9 mouse cellular contexts compared by ENCODE assay signal in genomic region chr10:59947296-59948073, GRCm38 (mm10). TPM values are rescaled to one million over a fixed set of nuclear protein-coding genes. Genes with fewer than 3 reads are reported as not detected.
DNase-seq lines count a peak whose midpoint lies in the region; ATAC-seq and TF ChIP-seq lines count a peak whose summit lies in the region.
"Had no signal": no experiment of that assay in that cellular context is flagged by ENCODE, and none has a peak within 500 bp of the region (broad histone marks: within the 10 kb centered on the region; RNA-seq: fewer than 3 reads in every experiment).

No protein-coding gene starts in this region.

- TF ChIP-seq POLR2A in lung, adult 2 months (IDR thresholded peaks at IDR 0.05; ENCODE audit: borderline replicate concordance, extremely low read depth, low read depth, low read length) = no peak

- no peak overlapping the region for H3K9ac ChIP-seq in embryonic facial prominence, embryonic 14.5 days (ENCODE audit: low read depth, low read length)
- H3K9ac ChIP-seq in hindbrain, embryonic 12.5 days = no peak overlapping the region
- no peak overlapping the region for H3K9ac ChIP-seq in neural tube, embryonic 13.5 days

- peak; percentile 71 for DNase-seq in lung, postnatal 10 days
- DNase-seq in lung, adult 2 months = no peak
- no peak for DNase-seq in embryonic facial prominence, embryonic 14.5 days (ENCODE audit: low spot score)
- no peak for DNase-seq in adrenal gland, postnatal 36 days
- no peak for DNase-seq in kidney, adult 9 months
- DNase-seq in cerebellum, adult 11-12 months = no peak
- DNase-seq: layer of hippocampus, postnatal 36 days had no signal

- peaks cover 13% of the 10 kb centered on the region; the same call in 1 of the 2 replicates for H3K36me3 ChIP-seq in embryonic facial prominence, embryonic 14.5 days (ENCODE audit: control insufficient read depth, insufficient read depth, low read length)
- H3K36me3 ChIP-seq in hindbrain, embryonic 12.5 days = peaks cover 7% of the 10 kb centered on the region; the same call in 1 of the 2 replicates
- H3K36me3 ChIP-seq in neural tube, embryonic 13.5 days = no peaks in the 10 kb centered on the region

- H3K4me2 ChIP-seq in embryonic facial prominence, embryonic 14.5 days (ENCODE audit: low read depth, low read length) = no peak overlapping the region
- H3K4me2 ChIP-seq in hindbrain, embryonic 12.5 days (replicated peaks) = no peak overlapping the region
- no peak overlapping the region for H3K4me2 ChIP-seq in neural tube, embryonic 13.5 days

- no peak overlapping the region for H3K4me3 ChIP-seq in lung, adult 2 months (replicated peaks; ENCODE audit: extremely low read depth, low read depth, low read length)
- H3K4me3 ChIP-seq in embryonic facial prominence, embryonic 14.5 days (ENCODE audit: low read depth, low read length) = no peak overlapping the region
- H3K4me3 ChIP-seq in hindbrain, embryonic 12.5 days = no peak overlapping the region
- no peak overlapping the region for H3K4me3 ChIP-seq in neural tube, embryonic 13.5 days

- H3K4me1 ChIP-seq in lung, adult 2 months (ENCODE audit: control insufficient read depth, insufficient read depth, low read length) = peaks cover 16% of the 10 kb centered on the region
- peaks cover 21% of the 10 kb centered on the region for H3K4me1 ChIP-seq in embryonic facial prominence, embryonic 14.5 days (ENCODE audit: control insufficient read depth, insufficient read depth, low read length)
- H3K4me1 ChIP-seq in hindbrain, embryonic 12.5 days = peaks cover 43% of the 10 kb centered on the region
- H3K4me1 ChIP-seq in neural tube, embryonic 13.5 days (replicated peaks) = peaks cover 50% of the 10 kb centered on the region

- no peak for TF ChIP-seq CTCF in lung, adult 2 months (IDR thresholded peaks at IDR 0.05; ENCODE audit: insufficient read depth, low read length)

- H3K27ac ChIP-seq in embryonic facial prominence, embryonic 14.5 days (replicated peaks; ENCODE audit: low read depth, low read length) = peak overlapping the region; percentile 41
- H3K27ac ChIP-seq in hindbrain, embryonic 12.5 days = peak overlapping the region; percentile 55; the same call in 1 of the 2 replicates
- H3K27ac ChIP-seq in neural tube, embryonic 13.5 days (replicated peaks) = peak overlapping the region; percentile 14; the same call in 1 of the 2 replicates

- no peak for ATAC-seq in embryonic facial prominence, embryonic 14.5 days (ENCODE audit: low read depth)
- ATAC-seq in hindbrain, embryonic 12.5 days (ENCODE audit: low FRiP score) = no peak
- no peak for ATAC-seq in neural tube, embryonic 13.5 days (ENCODE audit: low read depth)

- no peaks in the 10 kb centered on the region for H3K27me3 ChIP-seq in embryonic facial prominence, embryonic 14.5 days (replicated peaks; ENCODE audit: control insufficient read depth, insufficient read depth, low read length)
- no peaks in the 10 kb centered on the region for H3K27me3 ChIP-seq in hindbrain, embryonic 12.5 days
- H3K27me3 ChIP-seq in neural tube, embryonic 13.5 days = no peaks in the 10 kb centered on the region

- H3K9me3 ChIP-seq in embryonic facial prominence, embryonic 14.5 days (ENCODE audit: control insufficient read depth, low read length) = no peaks in the 10 kb centered on the region
- no peaks in the 10 kb centered on the region for H3K9me3 ChIP-seq in hindbrain, embryonic 12.5 days (replicated peaks)
- H3K9me3 ChIP-seq in neural tube, embryonic 13.5 days = no peaks in the 10 kb centered on the region

- 46% methylated on average over 7 of the region's 7 CpGs for WGBS in lung, adult 2 months
- WGBS in embryonic facial prominence, embryonic 14.5 days = 52% methylated on average over 7 of the region's 7 CpGs
- 62% methylated on average over 7 of the region's 7 CpGs for WGBS in hindbrain, embryonic 12.5 days
- WGBS in neural tube, embryonic 13.5 days = 68% methylated on average over 7 of the region's 7 CpGs

RNA-seq across cellular contexts. Expression of gene Ddit4, which starts 4.1 kb away (rescaled TPM):
- polyA plus RNA-seq in lung, adult 2 months (2012; rRNA removed) = 32.6 and 53.4 TPM in 2 replicates
- 8.7 and 9.2 TPM in 2 replicates for polyA plus RNA-seq in embryonic facial prominence, embryonic 14.5 days (2014; fragmentation: Nextera tagmentation; extraction: Ambion mirVana)
- 78.1 and 78.6 TPM in 2 replicates for polyA plus RNA-seq in hindbrain, embryonic 12.5 days (2016; fragmentation: Nextera tagmentation; extraction: Ambion mirVana)
- polyA plus RNA-seq in neural tube, embryonic 13.5 days (2015; fragmentation: Nextera tagmentation; extraction: Ambion mirVana) = 72.8 and 78.2 TPM in 2 replicates
- 10 to 100 TPM; 76.4 to 98.7 TPM for total RNA-seq in adrenal gland, postnatal 36 days (2021)

RNA-seq across cellular contexts. Expression of gene Ascc1, which starts 55.1 kb away (rescaled TPM):
- 21.1 and 29.5 TPM in 2 replicates for polyA plus RNA-seq in lung, adult 2 months (2012; rRNA removed)
- 36.5 and 37.8 TPM in 2 replicates for polyA plus RNA-seq in embryonic facial prominence, embryonic 14.5 days (2014; fragmentation: Nextera tagmentation; extraction: Ambion mirVana)
- 36.3 and 38.0 TPM in 2 replicates for polyA plus RNA-seq in hindbrain, embryonic 12.5 days (2016; fragmentation: Nextera tagmentation; extraction: Ambion mirVana)
- polyA plus RNA-seq in neural tube, embryonic 13.5 days (2015; fragmentation: Nextera tagmentation; extraction: Ambion mirVana) = 41.7 and 44.5 TPM in 2 replicates
- 10 to 100 TPM; 27.1 to 32.8 TPM for total RNA-seq in adrenal gland, postnatal 36 days (2021)

RNA-seq across cellular contexts. Expression of gene Anapc16, which starts 55.5 kb away (rescaled TPM):
- 61.1 and 64.5 TPM in 2 replicates for polyA plus RNA-seq in lung, adult 2 months (2012; rRNA removed)
- polyA plus RNA-seq in embryonic facial prominence, embryonic 14.5 days (2014; fragmentation: Nextera tagmentation; extraction: Ambion mirVana) = 96.2 and 101 TPM in 2 replicates
- 113 and 119 TPM in 2 replicates for polyA plus RNA-seq in hindbrain, embryonic 12.5 days (2016; fragmentation: Nextera tagmentation; extraction: Ambion mirVana)
- 98.1 and 118 TPM in 2 replicates for polyA plus RNA-seq in neural tube, embryonic 13.5 days (2015; fragmentation: Nextera tagmentation; extraction: Ambion mirVana)
- 10 to 100 TPM; 67.5 to 72.7 TPM for total RNA-seq in adrenal gland, postnatal 36 days (2021)
